Mouse (Mus musculus): Measurements from ENCODE around the gene Cd9. TPM values are rescaled to one million over a fixed set of nuclear protein-coding genes. Genes with fewer than 3 reads are reported as not detected.

Cd9 gene
- polyA plus RNA-seq, 1 experiment from 2014 or later, result 93.6 TPM

GRCm38 (mm10) chr6:125460589-125460988 is 34.0 kb downstream of the Cd9 start:
- no peaks in the 10 kb centered on the region for H3K9me3 ChIP-seq (ENCODE audit: control insufficient read depth, low read length)
- no peaks in the 10 kb centered on the region for H3K36me3 ChIP-seq (replicated peaks; ENCODE audit: control insufficient read depth, insufficient read depth)
- no peak overlapping the region for H3K27ac ChIP-seq
- no peak overlapping the region for H3K9ac ChIP-seq
- 93% methylated on average over 11 of the region's 11 CpGs for WGBS
- H3K4me2 ChIP-seq (replicated peaks), result no peak overlapping the region
- no peaks in the 10 kb centered on the region for H3K27me3 ChIP-seq (ENCODE audit: control insufficient read depth, insufficient read depth, low read length)
- H3K4me3 ChIP-seq (replicated peaks; ENCODE audit: low read length), result no peak overlapping the region
- no peak for ATAC-seq (ENCODE audit: low FRiP score)
- H3K4me1 ChIP-seq (replicated peaks; ENCODE audit: control insufficient read depth, insufficient read depth, low read length), result 0 out of 2 replicates have a peak, but pooled peaks cover 6% of the 10 kb centered on the region
- DNase-seq (ENCODE audit: low spot score), result no peak

GRCm38 (mm10) chr6:125459903-125460302 is 34.7 kb downstream of the Cd9 start:
- Histone ChIP-seq H3K27ac (no peak overlapping the region), H3K4me3 (replicated peaks; ENCODE audit: low read length) (no peak overlapping the region), H3K4me2 (replicated peaks) (no peak overlapping the region), H3K9ac (no peak overlapping the region), H3K27me3 (ENCODE audit: control insufficient read depth, insufficient read depth, low read length) (no peaks in the 10 kb centered on the region), H3K9me3 (ENCODE audit: control insufficient read depth, low read length) (no peaks in the 10 kb centered on the region), H3K36me3 (replicated peaks; ENCODE audit: control insufficient read depth, insufficient read depth) (no peaks in the 10 kb centered on the region), H3K4me1 (replicated peaks; ENCODE audit: control insufficient read depth, insufficient read depth, low read length) (0 out of 2 replicates have a peak, but pooled peaks cover 6% of the 10 kb centered on the region)
- no peak for DNase-seq (ENCODE audit: low spot score)
- 96% methylated on average over 5 of the region's 5 CpGs for WGBS
- ATAC-seq (ENCODE audit: low FRiP score), result no peak

- peak; percentile 56; the same call in 1 of the 2 replicates for ATAC-seq (ENCODE audit: low FRiP score)
- WGBS, result 35% methylated on average over 12 of the region's 12 CpGs
- H3K4me2 ChIP-seq (replicated peaks), result no peak overlapping the region
- no peak overlapping the region for H3K9ac ChIP-seq
- H3K4me1 ChIP-seq (replicated peaks; ENCODE audit: control insufficient read depth, insufficient read depth, low read length), result 0 out of 2 replicates have a peak, but pooled peaks cover 6% of the 10 kb centered on the region
- DNase-seq (ENCODE audit: low spot score), result no peak
- H3K36me3 ChIP-seq (replicated peaks; ENCODE audit: control insufficient read depth, insufficient read depth), result no peaks in the 10 kb centered on the region
- H3K4me3 ChIP-seq (replicated peaks; ENCODE audit: low read length), result no peak overlapping the region
- H3K27ac ChIP-seq, result no peak overlapping the region
- H3K27me3 ChIP-seq (ENCODE audit: control insufficient read depth, insufficient read depth, low read length), result no peaks in the 10 kb centered on the region
- H3K9me3 ChIP-seq (ENCODE audit: control insufficient read depth, low read length), result no peaks in the 10 kb centered on the region
Observed at GRCm38 (mm10) chr6:125455806-125456520, 38.6 kb downstream of the Cd9 start.

- no peak overlapping the region for H3K9ac ChIP-seq
- no peak overlapping the region for H3K4me2 ChIP-seq (replicated peaks)
- 88% methylated on average over 9 of the region's 9 CpGs for WGBS
- ATAC-seq (ENCODE audit: low FRiP score), result no peak
- no peak overlapping the region for H3K4me3 ChIP-seq (replicated peaks; ENCODE audit: low read length)
- H3K27me3 ChIP-seq (ENCODE audit: control insufficient read depth, insufficient read depth, low read length), result no peaks in the 10 kb centered on the region
- no peak overlapping the region for H3K27ac ChIP-seq
- DNase-seq (ENCODE audit: low spot score), result no peak
- H3K4me1 ChIP-seq (replicated peaks; ENCODE audit: control insufficient read depth, insufficient read depth, low read length), result 0 out of 2 replicates have a peak, but pooled peaks cover 6% of the 10 kb centered on the region
- H3K36me3 ChIP-seq (replicated peaks; ENCODE audit: control insufficient read depth, insufficient read depth), result no peaks in the 10 kb centered on the region
- no peaks in the 10 kb centered on the region for H3K9me3 ChIP-seq (ENCODE audit: control insufficient read depth, low read length)
Observed at GRCm38 (mm10) chr6:125454731-125455130, 39.9 kb downstream of the Cd9 start.

GRCm38 (mm10) chr6:125454299-125454698 is 40.3 kb downstream of the Cd9 start:
- Histone ChIP-seq H3K27me3 (ENCODE audit: control insufficient read depth, insufficient read depth, low read length) (no peaks in the 10 kb centered on the region), H3K27ac (no peak overlapping the region), H3K4me3 (replicated peaks; ENCODE audit: low read length) (no peak overlapping the region), H3K9ac (no peak overlapping the region), H3K36me3 (replicated peaks; ENCODE audit: control insufficient read depth, insufficient read depth) (no peaks in the 10 kb centered on the region), H3K4me1 (replicated peaks; ENCODE audit: control insufficient read depth, insufficient read depth, low read length) (0 out of 2 replicates have a peak, but pooled peaks cover 6% of the 10 kb centered on the region), H3K4me2 (replicated peaks) (no peak overlapping the region), H3K9me3 (ENCODE audit: control insufficient read depth, low read length) (no peaks in the 10 kb centered on the region)
- no peak for DNase-seq (ENCODE audit: low spot score)
- no peak for ATAC-seq (ENCODE audit: low FRiP score)
- 34% methylated on average over 5 of the region's 5 CpGs for WGBS

- Histone ChIP-seq H3K9ac (no peak overlapping the region), H3K27me3 (ENCODE audit: control insufficient read depth, insufficient read depth, low read length) (no peaks in the 10 kb centered on the region), H3K27ac (no peak overlapping the region), H3K4me1 (replicated peaks; ENCODE audit: control insufficient read depth, insufficient read depth, low read length) (no peaks in the 10 kb centered on the region), H3K4me2 (replicated peaks) (no peak overlapping the region), H3K9me3 (ENCODE audit: control insufficient read depth, low read length) (no peaks in the 10 kb centered on the region), H3K4me3 (replicated peaks; ENCODE audit: low read length) (no peak overlapping the region), H3K36me3 (replicated peaks; ENCODE audit: control insufficient read depth, insufficient read depth) (no peaks in the 10 kb centered on the region)
- no peak for DNase-seq (ENCODE audit: low spot score)
- WGBS, result 73% methylated on average over 2 of the region's 2 CpGs
- ATAC-seq (ENCODE audit: low FRiP score), result no peak
Observed at GRCm38 (mm10) chr6:125447660-125448059, 46.9 kb downstream of the Cd9 start.

GRCm38 (mm10) chr6:125447205-125447604 is 47.4 kb downstream of the Cd9 start:
- Histone ChIP-seq H3K4me1 (replicated peaks; ENCODE audit: control insufficient read depth, insufficient read depth, low read length) (no peaks in the 10 kb centered on the region), H3K4me2 (replicated peaks) (no peak overlapping the region), H3K27ac (no peak overlapping the region), H3K4me3 (replicated peaks; ENCODE audit: low read length) (no peak overlapping the region), H3K27me3 (ENCODE audit: control insufficient read depth, insufficient read depth, low read length) (no peaks in the 10 kb centered on the region), H3K9me3 (ENCODE audit: control insufficient read depth, low read length) (no peaks in the 10 kb centered on the region), H3K9ac (no peak overlapping the region), H3K36me3 (replicated peaks; ENCODE audit: control insufficient read depth, insufficient read depth) (no peaks in the 10 kb centered on the region)
- 55% methylated on average over 4 of the region's 4 CpGs for whole genome bisulfite sequencing
- DNase-seq (ENCODE audit: low spot score), result no peak
- ATAC-seq (ENCODE audit: low FRiP score), result no peak

- Histone ChIP-seq H3K27ac (no peak overlapping the region), H3K9me3 (ENCODE audit: control insufficient read depth, low read length) (no peaks in the 10 kb centered on the region), H3K36me3 (replicated peaks; ENCODE audit: control insufficient read depth, insufficient read depth) (no peaks in the 10 kb centered on the region), H3K27me3 (ENCODE audit: control insufficient read depth, insufficient read depth, low read length) (no peaks in the 10 kb centered on the region), H3K9ac (no peak overlapping the region), H3K4me1 (replicated peaks; ENCODE audit: control insufficient read depth, insufficient read depth, low read length) (no peaks in the 10 kb centered on the region), H3K4me2 (replicated peaks) (no peak overlapping the region), H3K4me3 (replicated peaks; ENCODE audit: low read length) (no peak overlapping the region)
- no peak for ATAC-seq (ENCODE audit: low FRiP score)
- WGBS, result 83% methylated on average over 6 of the region's 6 CpGs
- DNase-seq (ENCODE audit: low spot score), result no peak
Observed at GRCm38 (mm10) chr6:125445381-125445780, 49.2 kb downstream of the Cd9 start.

GRCm38 (mm10) chr6:125442591-125442990 is 52.0 kb downstream of the Cd9 start:
- Histone ChIP-seq H3K4me1 (replicated peaks; ENCODE audit: control insufficient read depth, insufficient read depth, low read length) (no peaks in the 10 kb centered on the region), H3K36me3 (replicated peaks; ENCODE audit: control insufficient read depth, insufficient read depth) (no peaks in the 10 kb centered on the region), H3K27me3 (ENCODE audit: control insufficient read depth, insufficient read depth, low read length) (no peaks in the 10 kb centered on the region), H3K9ac (no peak overlapping the region), H3K9me3 (ENCODE audit: control insufficient read depth, low read length) (no peaks in the 10 kb centered on the region), H3K4me3 (replicated peaks; ENCODE audit: low read length) (no peak overlapping the region), H3K27ac (no peak overlapping the region), H3K4me2 (replicated peaks) (no peak overlapping the region)
- no peak for DNase-seq (ENCODE audit: low spot score)
- WGBS, result 63% methylated on average over 10 of the region's 10 CpGs
- ATAC-seq (ENCODE audit: low FRiP score), result no peak
